Mouse (Mus musculus): Measurements from ENCODE around the gene Myadm.

Myadm gene

DNA sequence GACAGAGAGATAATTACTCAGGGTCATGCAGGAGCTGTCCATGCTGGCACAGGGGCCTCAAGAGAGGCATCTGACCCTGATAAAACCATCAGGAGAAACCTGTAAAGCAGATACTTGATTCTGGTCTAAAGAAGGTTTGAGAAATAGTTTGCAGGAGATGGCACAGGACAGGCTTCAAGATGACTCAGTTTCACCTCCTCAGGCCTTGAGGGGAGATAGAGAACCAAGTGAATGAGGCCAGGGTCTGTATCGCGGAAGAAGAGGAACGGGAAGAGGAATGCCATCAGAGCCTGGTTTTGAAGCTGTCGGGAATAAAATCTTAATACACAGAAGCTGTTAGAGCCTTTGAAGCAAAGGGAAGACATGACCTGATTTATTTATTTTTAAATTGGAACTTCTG, 28.8 kb downstream of the Myadm start:
- DNase-seq (ENCODE audit: low spot score): no peak

DNA sequence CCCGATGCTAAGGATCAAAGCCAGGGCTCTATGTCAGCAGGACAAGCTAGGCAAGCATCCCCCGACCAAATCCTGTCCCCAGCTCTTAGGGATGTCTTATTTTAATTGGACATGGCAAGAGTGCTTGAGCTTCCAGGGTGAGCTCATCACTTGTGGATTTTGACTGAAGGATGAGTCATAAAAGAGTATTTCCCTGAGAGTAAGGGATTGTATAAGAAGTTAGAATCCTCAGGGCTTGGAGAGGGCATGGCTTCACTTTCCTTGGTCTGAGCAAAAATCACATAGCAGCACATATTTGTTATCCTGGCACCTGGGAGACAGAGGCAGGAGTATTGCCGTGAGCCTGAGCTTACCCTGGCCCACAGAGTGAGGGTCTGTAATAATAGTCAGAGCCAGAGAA, 32.0 kb downstream of the Myadm start:
- no peak for DNase-seq (ENCODE audit: low spot score)

DNA sequence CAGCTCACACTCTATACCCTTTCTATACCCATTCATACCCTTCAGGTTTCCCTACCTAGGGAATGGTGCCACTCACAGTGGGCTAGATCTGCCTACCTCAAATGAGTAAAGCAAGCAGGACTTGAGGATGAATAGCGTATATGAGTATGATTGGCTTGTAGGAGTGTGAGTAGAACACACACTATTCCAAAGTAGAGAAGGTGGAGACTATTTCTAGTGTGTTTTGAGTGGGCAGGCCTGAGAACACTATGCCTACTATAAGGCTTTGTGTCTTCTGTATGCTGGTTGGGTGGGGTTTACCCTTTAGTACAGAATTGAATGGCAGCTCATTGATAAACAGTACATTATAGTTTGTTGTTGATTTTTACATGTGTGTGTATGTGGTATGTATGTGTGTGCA, 34.9 kb downstream of the Myadm start:
- DNase-seq (ENCODE audit: low spot score): no peak

DNA sequence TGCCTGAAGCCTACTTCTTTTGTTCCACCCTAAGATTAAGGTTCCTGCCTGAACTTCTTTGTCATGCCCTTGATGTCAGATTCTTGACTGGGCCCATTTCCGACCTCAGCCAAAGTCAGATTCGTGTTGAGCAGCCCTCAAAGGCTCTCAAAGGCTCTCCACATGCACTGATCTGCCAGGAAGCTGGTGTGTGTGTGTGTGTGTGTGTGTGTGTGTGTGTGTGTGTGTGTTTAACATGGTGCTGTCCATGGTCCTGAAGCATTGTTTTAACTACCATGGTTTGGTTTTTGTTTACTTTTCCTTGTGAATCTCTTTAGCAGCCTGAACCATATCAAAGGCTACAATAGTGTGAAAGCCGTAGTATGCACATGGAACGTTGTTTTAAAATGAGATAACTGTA, 39.1 kb downstream of the Myadm start:
- peak; percentile 35 for DNase-seq (ENCODE audit: low spot score)

DNA sequence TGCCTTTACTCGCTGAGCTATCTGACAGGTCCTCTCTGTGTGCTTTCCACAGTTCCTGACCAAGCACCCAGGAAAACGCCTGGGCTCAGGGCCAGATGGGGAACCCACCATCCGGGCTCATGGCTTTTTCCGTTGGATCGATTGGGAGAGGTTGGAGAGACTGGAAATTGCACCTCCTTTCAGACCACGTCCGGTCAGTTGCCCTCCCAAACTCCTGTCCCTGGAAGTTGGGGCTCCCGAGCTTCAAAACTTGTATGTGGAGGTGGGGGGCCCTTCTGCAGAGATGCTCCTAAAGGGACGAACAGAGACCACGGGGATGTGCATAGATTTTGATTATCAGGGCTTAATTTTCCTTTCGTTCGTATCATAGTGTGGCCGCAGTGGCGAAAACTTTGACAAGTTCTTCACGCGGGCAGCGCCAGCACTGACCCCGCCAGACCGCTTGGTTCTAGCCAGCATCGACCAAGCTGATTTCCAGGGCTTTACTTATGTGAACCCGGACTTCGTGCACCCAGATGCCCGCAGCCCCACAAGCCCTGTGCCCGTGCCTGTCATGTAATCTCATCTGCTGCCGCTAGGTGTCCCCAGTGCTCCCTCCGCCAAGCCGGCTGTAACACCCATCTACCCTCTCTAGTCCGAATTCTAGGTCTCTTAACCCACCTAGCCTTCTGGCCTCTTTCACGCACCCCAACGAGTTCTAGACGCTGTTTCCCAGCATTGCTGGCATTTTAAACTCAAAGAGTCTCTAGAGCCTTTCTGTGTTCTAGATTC, 41.1 kb downstream of the Myadm start:
- peak; percentile 78 for DNase-seq (ENCODE audit: low spot score)

DNA sequence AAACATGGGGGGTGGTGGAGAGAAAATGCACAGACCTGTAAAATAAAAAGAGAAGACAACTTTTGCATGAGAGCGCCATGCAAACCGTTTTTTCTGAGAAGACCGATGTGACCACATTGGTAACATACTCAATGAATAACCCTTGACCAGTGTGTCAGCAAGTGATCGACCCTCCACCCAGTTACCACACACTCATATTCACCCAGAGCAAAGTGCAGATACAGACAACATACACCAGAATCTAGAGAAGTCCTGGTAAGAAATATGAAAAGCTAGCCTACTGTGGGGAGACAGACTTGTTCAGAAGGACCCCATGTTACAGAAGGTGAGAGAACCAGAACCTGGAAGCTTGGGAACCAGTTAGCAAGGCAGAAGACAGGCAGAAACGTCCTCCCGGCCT, 42.3 kb downstream of the Myadm start:
- DNase-seq (ENCODE audit: low spot score): no peak

DNA sequence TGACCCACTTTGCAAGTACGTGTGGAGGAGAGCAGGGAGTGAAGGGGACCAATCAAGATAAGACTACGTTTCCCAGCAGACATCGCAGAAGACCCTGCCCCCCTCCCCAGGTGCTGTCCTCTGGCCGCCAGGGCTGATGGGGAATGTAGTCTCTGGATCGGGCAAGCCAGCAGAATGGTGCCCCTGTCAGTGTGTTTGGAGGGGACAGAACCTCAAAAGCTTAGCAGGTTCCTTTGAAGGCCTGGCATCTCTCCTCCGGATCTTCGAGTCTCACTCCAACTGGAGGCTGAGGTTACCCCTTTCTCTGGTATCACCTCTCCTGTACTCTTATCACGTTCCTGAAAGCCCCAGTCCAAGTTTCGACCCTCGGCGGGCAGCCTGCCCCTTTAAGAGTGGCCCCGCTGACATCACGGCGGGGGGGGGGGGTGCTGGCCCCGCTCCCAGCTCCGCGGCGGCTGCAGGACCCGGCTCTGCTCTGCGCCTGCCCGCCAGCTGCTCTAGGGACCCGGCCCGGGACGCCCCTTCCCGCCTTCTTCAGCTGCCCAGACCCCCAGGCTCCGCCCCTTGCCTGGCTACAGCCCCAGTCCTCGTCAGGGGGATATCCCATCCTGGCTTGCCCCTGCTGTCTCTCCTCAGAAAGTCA, 42.8 kb downstream of the Myadm start:
- peak; percentile 91 for DNase-seq (ENCODE audit: low spot score)

DNA sequence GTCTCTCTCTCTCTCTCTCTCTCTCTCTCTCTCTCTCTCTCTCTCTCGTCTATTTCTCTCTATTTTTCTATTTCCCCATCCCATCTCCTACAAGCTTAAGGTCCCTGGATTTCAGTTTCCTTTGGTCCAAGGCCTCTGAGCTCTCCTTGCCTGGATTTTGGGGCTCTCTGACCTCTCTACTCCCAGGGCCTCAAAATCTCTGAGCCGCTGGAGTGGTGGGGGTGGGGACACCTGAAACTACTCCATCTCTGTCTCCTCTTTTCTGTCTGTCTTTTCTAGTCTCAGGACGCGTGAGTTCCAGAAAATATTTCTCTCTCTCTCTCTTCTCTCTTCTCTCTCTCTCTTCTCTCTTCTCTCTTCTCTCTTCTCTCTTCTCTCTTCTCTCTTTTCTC, 43.3 kb downstream of the Myadm start:
- DNase-seq (ENCODE audit: low spot score): no peak

DNA sequence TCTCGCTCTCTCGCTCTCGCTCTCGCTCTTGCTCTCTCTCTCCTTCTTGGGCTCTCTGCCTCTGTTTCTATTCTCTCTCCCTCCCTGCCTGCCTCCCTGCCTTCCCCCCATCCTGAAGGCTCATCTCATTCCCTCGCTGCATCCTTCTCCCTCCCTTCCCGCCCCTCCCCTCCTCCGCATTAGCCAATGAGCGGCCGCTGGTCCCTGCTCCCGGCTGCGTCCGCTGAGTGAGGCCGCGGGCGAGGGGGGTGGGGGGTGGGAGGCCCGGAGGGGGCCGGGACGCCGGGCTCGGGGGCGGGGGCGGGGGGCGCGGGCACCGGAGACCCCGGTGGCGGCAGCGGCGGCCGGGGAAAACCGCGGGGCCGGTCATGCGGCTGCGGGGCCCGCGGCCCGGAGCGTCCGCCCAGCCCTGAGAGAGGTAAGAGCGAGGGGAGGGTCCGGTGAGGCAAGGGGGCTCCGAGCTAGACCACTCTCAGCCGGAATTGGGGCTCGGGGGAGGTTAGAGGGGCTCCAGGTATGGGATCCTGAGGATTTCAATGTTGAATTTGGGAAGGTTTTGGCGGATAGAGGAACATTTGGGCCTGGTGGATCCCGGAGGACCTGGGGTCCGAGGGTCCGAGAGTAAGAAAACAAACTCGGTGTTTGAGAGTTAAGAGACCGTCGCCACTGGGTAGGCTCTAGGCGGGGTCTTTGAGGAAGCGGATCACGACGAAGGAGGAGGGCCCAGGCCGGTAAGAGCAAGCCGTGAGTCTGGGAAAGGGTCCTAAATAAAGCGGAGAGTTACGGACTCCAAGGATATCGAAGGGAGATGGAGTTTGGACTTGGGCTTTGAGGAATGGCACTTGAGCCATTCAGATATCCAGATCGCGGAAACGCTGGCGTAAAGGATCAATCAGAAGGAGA, 44.0 kb downstream of the Myadm start, which contains the start of gene Cacng7:
Gene Cacng7, plus strand, starts transcription at position 337 of the 903 bp plus-strand sequence.
- DNase-seq (ENCODE audit: low spot score): peak; percentile 84

DNA sequence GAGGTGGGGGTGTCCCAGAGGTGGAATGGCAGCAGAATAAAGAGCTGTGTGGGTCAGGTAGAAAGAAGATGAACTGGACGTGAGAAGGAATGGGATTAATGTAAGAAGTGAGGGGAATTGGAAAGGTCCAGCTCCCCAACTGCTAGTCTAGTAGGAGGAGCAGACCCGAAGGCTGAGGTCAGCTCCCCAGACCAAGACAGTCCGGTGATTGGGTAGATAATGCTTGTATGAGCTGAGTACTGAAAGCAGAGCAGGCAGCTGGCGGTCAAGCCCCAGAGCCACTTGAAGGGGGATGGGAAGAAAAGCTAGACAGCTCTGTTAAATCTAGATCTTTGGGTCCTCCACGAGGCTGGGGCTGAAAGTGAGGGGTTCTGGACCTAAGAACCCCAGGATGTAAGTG, 44.7 kb downstream of the Myadm start:
- peak; percentile 59 for DNase-seq (ENCODE audit: low spot score)

DNA sequence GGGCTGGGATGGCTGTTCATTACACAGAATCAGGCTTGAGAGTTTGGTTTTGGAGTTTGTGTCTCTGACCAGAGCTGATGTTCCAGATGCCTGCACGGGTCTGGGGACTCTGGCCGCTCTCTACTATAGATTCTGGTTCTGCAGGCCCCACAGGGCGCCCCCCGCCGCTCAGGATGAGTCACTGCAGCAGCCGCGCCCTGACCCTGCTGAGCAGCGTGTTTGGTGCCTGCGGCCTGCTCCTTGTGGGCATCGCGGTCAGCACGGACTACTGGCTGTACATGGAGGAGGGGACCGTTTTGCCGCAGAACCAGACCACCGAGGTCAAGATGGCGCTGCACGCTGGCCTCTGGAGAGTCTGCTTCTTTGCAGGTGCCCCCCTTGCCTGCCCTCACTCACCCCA, 47.5 kb downstream of the Myadm start:
- no peak for DNase-seq (ENCODE audit: low spot score)

DNA sequence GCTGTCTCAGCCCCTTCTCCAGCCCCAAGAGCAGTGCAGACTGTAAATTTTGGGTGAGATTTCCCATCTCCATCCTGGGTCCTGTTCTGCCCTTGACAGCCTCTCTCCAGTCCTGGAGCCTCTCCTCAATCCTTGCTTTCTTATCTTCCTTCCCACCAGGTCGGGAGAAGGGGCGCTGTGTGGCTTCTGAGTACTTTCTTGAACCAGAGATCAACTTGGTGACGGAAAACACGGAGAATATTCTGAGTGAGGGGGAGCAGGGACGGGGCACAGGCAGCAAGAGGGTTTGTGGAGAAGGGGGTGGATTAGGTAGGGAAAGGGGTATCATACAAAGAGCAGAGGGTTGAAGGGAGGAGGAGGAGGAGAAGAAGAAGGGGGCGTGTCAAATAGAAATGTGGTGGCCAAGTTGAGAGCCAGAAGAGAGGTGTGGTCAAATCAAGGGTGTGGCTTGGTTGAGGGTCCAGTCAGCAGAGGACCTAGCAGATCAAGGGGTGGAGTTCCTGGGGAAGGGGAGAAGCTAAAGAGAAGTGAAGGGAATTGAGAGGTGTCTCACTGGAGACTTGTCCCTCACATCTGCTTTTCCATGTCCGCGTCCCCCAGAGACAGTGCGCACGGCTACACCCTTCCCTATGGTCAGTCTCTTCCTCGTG, 49.5 kb downstream of the Myadm start:
- no peak for DNase-seq (ENCODE audit: low spot score)

DNA sequence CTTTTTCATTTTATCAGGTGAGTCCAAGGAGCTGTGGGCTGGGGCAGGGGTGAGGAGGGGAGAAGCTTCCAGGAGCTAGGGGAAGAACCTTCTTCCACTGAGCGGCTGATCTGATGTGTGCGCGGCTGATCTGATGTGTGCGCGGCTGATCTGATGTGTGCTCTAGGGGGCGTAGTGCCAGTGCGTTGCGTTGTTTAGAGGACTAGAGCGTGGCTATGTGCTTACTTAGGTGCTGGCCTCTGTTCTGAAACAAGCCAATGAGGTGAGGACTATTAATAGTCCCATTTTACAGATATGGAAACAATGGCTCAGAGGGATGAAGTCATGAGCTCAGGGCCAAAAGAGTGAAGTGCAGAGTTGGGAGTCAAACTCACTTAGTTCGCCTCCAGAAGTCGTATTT, 50.1 kb downstream of the Myadm start:
- DNase-seq (ENCODE audit: low spot score): no peak

DNA sequence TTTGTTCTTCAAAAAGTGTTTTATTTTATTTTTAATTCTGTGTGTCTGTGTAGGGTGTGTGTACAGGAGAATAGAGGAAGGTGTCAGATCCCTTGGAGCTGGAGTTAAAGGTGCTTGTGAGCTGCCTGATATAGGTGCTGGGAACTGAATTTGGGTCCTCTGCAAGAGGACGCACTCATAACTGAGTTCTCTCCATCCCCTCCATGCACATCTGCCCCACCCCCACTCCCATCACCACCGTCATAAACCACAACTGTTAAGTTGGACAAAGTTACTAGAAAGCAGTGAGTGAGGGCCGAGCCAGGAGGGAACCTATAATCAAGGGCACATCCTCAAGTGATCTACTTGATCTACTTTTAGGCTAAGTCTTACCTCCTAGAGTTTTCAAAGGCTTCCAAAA, 55.0 kb downstream of the Myadm start:
- DNase-seq (ENCODE audit: low spot score): no peak

DNA sequence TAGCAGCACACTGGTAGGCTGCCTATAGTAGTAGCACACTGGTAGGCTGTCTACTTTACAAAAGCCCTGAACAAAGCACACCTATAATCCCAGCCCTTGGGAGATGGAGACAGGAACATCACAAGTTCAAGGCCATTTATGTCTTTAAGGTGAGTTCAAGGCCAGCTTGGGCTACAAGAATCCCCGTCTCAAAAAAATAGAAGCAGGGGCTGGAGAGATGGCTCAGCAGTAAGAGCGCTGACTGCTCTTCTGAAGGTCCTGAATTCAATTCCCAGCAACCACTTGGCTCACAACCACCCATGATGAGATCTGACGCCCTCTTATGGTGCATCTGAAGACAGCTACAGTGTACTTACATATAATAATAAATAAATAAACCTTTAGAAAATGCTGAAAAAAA, 56.4 kb downstream of the Myadm start:
- DNase-seq (ENCODE audit: low spot score): no peak

DNA sequence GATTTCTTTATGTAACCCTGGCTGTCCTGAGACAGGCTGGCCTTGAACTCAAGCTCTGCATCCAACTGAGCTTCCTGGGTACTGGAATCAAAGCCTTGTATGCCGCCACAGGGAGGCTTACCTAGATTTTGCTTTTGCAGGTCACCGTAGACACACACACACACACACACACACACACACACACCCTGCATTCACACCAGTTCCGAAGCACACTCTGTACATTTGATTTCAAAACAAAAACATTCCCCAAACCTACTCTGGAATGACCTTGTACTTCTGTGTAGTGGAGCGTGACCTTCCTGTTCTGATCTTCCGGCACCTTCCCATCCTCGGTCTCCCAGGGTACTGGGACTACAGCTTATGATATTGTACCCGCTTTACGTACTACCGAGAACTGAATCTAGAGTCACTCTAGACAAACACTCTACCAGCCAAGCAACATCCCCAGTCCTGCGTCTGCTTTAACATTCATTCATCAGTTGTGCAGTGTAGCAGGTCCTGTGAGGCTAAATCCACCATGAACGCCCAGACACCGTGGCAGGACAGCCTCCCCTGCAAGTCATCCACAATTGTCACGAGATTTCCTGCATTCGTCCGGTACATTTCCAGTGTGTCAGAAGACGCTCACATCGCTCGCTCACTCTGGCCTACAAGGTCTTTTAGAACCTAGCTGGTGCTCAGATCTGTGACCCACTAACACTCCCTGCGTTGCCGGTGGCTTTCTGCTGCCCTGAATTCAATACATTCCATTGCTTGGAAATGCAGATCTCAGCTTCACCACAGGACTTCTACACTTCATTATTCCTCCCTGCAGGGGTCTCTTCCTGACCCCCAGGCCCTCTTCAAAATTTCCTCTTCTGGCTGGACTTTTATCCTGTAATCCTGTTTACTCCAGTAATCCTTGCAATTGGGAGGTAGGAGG, 58.7 kb downstream of the Myadm start:
- DNase-seq (ENCODE audit: low spot score): peak; percentile 19

DNA sequence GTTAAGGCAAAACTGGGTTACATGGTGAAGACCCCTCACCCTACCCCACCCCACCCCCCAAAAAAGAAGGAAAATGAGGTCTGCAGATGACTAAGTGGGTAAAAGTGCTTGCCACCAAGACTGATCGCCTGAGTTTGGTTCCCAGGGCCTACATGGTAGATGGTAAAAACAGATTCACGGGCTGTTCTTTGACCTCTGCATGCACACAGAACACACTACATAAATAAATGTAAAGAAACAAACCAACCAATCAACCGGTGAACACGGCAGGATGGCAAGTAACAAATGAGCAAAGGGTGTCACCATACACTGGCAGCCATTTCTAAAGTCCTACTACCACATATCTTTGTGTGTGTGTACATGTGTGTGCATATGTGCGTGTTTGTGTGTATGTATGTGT, 59.4 kb downstream of the Myadm start:
- DNase-seq (ENCODE audit: low spot score): no peak

DNA sequence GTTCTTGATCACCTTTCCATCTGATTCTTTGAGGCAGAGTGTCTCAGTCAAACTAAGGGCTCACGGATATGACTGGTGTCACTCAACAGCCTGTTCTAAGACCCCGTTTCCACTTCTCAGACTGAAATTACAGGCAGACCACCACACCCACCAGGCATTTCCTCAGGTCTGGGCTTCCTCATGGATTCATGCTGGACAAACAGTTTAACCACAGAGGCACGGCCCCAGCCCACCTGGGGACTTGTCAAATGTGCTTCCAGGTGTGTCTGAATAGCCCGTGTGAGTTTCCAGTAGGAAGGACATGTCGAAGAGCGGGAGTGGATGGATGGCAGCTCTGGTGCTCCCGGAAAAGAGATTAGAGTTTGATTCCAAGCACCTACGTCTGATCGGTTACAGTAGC, 60.9 kb downstream of the Myadm start:
- DNase-seq (ENCODE audit: low spot score): no peak
